Mouse (Mus musculus) heart, embryonic 11.5 days (tissue): ENCODE measurements at regions not wholly inside any gene's neighbourhood (a gene's known extent, or its start where the extent isn't known, plus 50 kb on each side); places are given as distances from the start of the nearest gene placed in this dataset.

Experiments used
- ATAC-seq: fragments of 200-750 bp; cut with Nextera tagmentation; replicated peaks from 2 replicates; pipeline ENCODE4 v1.8.0; 2017; ENCODE audit warnings: moderate library complexity; ENCODE audit not compliant: insufficient number of reproducible peaks, low FRiP score, low TSS enrichment
- H3K27ac ChIP-seq: fragments of 300-500 bp; sonication (generic); 2 replicates; pipeline ENCODE4 v1.5.1; 2014; ENCODE audit warnings: mild to moderate bottlenecking, low read depth, low read length
- H3K27me3 ChIP-seq: fragments of 300-500 bp; sonication (generic); 2 replicates; pipeline ENCODE4 v1.6.1; 2014; ENCODE audit warnings: mild to moderate bottlenecking, low read length, mixed read lengths; ENCODE audit not compliant: control insufficient read depth, insufficient read depth
- H3K36me3 ChIP-seq: fragments of 300-500 bp; sonication (generic); 2 replicates; pipeline ENCODE4 v1.6.1; 2014; ENCODE audit warnings: mild to moderate bottlenecking, low read length, moderate library complexity, mixed read lengths; ENCODE audit not compliant: control insufficient read depth, insufficient read depth
- H3K4me1 ChIP-seq: fragments of 300-500 bp; sonication (generic); 2 replicates; pipeline ENCODE4 v1.6.1; 2014; ENCODE audit warnings: low read length; ENCODE audit not compliant: control insufficient read depth, insufficient read depth
- H3K4me2 ChIP-seq: fragments of 300-500 bp; sonication (generic); 2 replicates; pipeline ENCODE4 v1.6.1; 2014; ENCODE audit warnings: mild to moderate bottlenecking, moderate library complexity
- H3K4me3 ChIP-seq: fragments of 300-500 bp; sonication (generic); 2 replicates; pipeline ENCODE4 v1.5.1; 2014; ENCODE audit warnings: low read depth, low read length
- H3K9ac ChIP-seq: fragments of 300-500 bp; sonication (generic); 2 replicates; pipeline ENCODE4 v1.6.1; 2014; ENCODE audit warnings: mild to moderate bottlenecking, low read depth, low read length, moderate library complexity
- H3K9me3 ChIP-seq: fragments of 300-500 bp; sonication (generic); replicated peaks from 2 replicates; pipeline ENCODE4 v1.6.1; 2016; ENCODE audit warnings: low read length; ENCODE audit not compliant: control insufficient read depth
- WGBS: fragments of 180-500 bp; shearing (Covaris S2); extraction: QIAGEN DNeasy Blood & Tissue Kit; methylation state at CpG from one replicate; pipeline ENCODE4 v1.1.7; 2014; ENCODE audit not compliant: insufficient replicate concordance; 5-methylcytosine and 5-hydroxymethylcytosine counted together

DNA sequence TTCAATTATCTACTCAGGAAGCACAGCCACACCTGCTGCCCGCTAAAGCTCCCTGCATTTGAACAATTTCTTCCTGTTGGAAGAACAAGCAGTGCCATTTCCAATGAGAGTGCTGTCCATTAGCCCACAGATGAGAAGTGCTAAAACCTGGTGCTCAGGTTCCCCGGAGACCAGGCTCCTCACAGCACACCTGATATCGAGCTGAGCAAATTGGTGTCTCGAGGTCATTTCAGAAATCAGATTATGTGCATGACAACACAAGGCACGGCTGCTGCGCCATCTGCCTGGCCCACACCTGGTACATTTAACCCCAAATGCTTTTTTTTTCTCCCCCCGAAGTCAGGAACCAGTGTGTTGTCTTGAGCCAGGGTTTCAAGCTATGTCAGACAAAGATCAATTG lies 621.3 kb upstream of the Tenm3 start:
- no peak for ATAC-seq
- no peaks in the 10 kb centered on the region for H3K36me3 ChIP-seq

DNA sequence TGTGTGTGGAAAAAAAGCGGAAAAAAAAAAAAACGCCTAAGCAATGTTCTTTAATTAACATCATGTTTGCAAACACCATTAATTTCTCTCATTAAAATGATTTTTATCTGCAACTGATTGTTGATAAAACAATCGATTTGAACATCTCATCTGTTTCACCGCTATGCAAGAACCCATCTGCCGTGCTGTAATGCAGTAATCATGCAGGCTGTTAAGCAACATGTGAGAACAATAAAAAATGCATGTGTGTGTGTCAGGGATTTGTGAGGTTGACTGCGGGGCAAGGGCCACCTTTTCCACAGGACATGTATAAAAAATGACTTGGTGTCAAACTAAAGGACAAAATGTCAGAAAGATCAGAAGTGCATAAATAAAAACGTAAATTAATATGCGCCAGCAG lies 618.9 kb upstream of the Tenm3 start:
- no peaks in the 10 kb centered on the region for H3K27me3 ChIP-seq
- no peaks in the 10 kb centered on the region for H3K9me3 ChIP-seq
- 0 out of 2 replicates have a peak, but pooled peaks cover 3% of the 10 kb centered on the region for H3K4me1 ChIP-seq
- H3K4me3 ChIP-seq: no peak overlapping the region
- no peak overlapping the region for H3K4me2 ChIP-seq
- no peaks in the 10 kb centered on the region for H3K36me3 ChIP-seq
- ATAC-seq: no peak
- 80% methylated on average over 8 of the region's 8 CpGs for WGBS
- H3K27ac ChIP-seq: no peak overlapping the region
- no peak overlapping the region for H3K9ac ChIP-seq

More for the DNA sequence above, 621.3 kb upstream of the Tenm3 start:
- Histone ChIP-seq H3K9me3 (no peaks in the 10 kb centered on the region), H3K4me1 (0 out of 2 replicates have a peak, but pooled peaks cover 3% of the 10 kb centered on the region), H3K9ac (no peak overlapping the region), H3K4me3 (no peak overlapping the region), H3K4me2 (no peak overlapping the region), H3K27ac (no peak overlapping the region), H3K27me3 (no peaks in the 10 kb centered on the region)
- WGBS: 74% methylated on average over 7 of the region's 7 CpGs

DNA sequence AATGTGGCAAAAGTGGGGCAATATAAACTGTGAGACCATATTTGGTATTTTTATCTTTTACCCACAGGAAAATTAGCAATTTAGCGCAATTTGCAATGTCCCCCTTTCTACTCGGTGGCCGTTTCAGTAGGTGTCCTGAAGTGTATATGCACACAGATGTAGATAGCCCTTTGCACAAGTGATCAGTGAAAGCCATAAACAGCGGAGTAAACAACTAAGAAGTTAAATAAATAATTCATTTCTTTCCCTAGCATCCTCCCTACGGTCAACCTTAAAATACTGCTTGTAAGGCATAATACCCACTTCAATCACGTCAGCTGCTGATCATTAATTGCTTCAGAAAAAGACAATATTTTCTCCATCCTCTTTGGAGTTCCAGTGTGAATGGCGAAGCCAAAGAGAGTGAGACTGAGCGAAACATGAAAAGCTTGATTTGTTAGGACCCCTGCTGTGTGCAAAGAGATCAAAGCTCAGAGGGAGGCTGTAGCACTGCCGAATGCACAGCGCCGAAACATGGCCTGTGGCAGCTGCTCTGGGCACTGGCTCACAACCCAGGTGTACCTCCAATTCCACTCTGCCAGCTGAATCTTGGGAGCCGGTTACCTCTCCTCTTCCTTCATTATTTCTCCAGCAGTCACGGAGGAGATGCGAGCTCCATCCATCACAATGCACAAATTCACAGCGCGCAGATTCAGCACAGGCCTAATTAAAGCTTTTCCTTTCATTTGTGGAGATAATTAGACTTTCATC lies 618.1 kb upstream of the Tenm3 start:
- no peak overlapping the region for H3K4me2 ChIP-seq
- WGBS: 57% methylated on average over 16 of the region's 16 CpGs

DNA sequence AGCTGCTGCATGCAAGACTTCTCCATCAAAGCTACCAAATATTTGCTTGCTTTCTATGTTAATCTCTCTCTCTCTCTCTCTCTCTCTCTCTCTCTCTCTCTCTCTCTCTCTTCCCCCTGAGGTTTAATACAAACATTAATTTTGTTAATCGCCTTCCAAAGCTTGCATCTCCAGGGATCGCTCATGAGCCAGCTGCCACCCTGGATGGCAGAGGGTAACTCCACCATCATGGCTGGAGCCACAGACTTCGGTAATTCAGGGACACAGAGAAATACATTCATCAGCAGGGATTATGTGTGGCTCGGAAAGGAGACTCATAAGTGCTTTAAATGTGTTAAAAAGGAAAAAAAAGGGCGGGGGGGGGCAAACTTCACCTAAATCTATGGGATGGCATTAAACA lies 601.7 kb upstream of the Tenm3 start:
- ATAC-seq: no peak
- WGBS: 71% methylated on average over 5 of the region's 5 CpGs
- Histone ChIP-seq H3K27ac (no peak overlapping the region), H3K9me3 (no peaks in the 10 kb centered on the region), H3K4me2 (no peak overlapping the region), H3K27me3 (no peaks in the 10 kb centered on the region), H3K9ac (no peak overlapping the region), H3K4me1 (no peaks in the 10 kb centered on the region), H3K4me3 (no peak overlapping the region), H3K36me3 (no peaks in the 10 kb centered on the region)

More for the DNA sequence above, 618.1 kb upstream of the Tenm3 start:
- no peak overlapping the region for H3K27ac ChIP-seq
- H3K9me3 ChIP-seq: no peaks in the 10 kb centered on the region
- H3K9ac ChIP-seq: no peak overlapping the region
- no peak overlapping the region for H3K4me3 ChIP-seq
- no peaks in the 10 kb centered on the region for H3K27me3 ChIP-seq
- H3K4me1 ChIP-seq: 0 out of 2 replicates have a peak, but pooled peaks cover 3% of the 10 kb centered on the region
- no peaks in the 10 kb centered on the region for H3K36me3 ChIP-seq
- no peak for ATAC-seq

DNA sequence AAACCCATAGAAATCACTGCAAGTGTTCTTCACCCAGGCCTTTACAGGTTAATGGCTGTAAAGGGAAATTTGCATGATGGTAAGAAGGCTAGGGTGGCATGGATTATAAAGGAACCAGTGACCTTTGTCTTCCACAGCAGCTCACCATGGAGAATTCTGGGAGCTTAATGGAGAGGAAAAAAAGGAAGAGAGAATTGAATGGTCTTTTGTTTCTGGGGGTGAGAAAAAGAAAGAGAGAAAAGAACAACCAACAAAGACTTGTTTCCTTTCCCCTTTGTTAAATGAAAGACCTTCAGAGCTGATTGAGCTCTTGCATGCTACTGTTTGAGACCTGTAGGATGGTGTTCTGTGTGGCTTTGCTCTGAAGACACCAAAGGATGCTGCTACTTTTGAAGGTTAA lies 597.5 kb upstream of the Tenm3 start:
- Histone ChIP-seq H3K36me3 (no peaks in the 10 kb centered on the region), H3K27ac (no peak overlapping the region)
- no peak for ATAC-seq

DNA sequence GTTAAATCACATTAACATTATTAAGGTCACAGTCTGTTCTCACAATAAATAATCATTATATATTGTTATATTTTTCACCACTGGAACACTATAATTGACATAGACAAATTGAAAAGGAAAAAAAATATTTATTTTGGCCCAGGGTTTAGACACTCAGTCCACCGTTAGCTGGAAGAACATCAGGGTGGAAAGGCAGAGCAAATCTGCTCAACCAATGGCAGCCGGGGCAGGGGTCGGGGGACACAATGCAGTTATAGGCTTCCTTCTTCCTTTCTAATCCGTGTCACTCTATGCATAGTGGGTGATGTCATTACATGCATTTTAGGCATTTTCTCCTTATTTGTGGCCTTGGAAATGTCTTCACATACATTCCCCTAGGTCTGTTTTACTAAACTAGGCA lies 552.8 kb upstream of the Tenm3 start:
- no peak overlapping the region for H3K4me2 ChIP-seq
- H3K9me3 ChIP-seq: no peaks in the 10 kb centered on the region
- 64% methylated on average over 4 of the region's 4 CpGs for WGBS
- H3K4me1 ChIP-seq: no peaks in the 10 kb centered on the region
- no peaks in the 10 kb centered on the region for H3K27me3 ChIP-seq
- H3K4me3 ChIP-seq: no peak overlapping the region
- ATAC-seq: no peak
- H3K36me3 ChIP-seq: no peaks in the 10 kb centered on the region
- no peak overlapping the region for H3K9ac ChIP-seq
- H3K27ac ChIP-seq: no peak overlapping the region

More for the DNA sequence above, 597.5 kb upstream of the Tenm3 start:
- Histone ChIP-seq H3K4me2 (no peak overlapping the region), H3K4me1 (no peaks in the 10 kb centered on the region), H3K9me3 (no peaks in the 10 kb centered on the region), H3K4me3 (no peak overlapping the region), H3K9ac (no peak overlapping the region), H3K27me3 (no peaks in the 10 kb centered on the region)

DNA sequence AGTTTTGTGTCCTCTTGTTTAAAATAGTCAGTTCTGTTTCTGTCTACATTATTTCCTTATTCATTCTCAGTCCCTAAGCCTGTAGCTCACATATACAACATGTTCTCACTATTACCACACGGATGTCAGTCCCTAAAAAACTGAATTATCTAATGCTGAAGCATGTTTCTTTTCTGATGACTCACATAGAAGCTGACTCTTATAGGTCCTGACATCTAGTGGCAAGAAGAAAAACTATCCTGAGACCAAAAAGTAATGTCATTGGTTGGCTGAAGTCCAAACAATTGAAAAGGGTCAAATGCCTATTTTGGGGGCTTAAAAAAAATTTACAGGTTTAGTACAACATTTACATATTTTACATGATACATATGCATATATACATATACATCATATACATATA lies 551.3 kb upstream of the Tenm3 start:
- WGBS: 29% methylated on average over 1 of the region's 1 CpGs
- H3K4me2 ChIP-seq: no peak overlapping the region
- no peaks in the 10 kb centered on the region for H3K4me1 ChIP-seq
- ATAC-seq: no peak
- H3K36me3 ChIP-seq: no peaks in the 10 kb centered on the region
- H3K9me3 ChIP-seq: no peaks in the 10 kb centered on the region
- H3K27ac ChIP-seq: no peak overlapping the region
- no peak overlapping the region for H3K9ac ChIP-seq
- H3K27me3 ChIP-seq: no peaks in the 10 kb centered on the region
- no peak overlapping the region for H3K4me3 ChIP-seq

DNA sequence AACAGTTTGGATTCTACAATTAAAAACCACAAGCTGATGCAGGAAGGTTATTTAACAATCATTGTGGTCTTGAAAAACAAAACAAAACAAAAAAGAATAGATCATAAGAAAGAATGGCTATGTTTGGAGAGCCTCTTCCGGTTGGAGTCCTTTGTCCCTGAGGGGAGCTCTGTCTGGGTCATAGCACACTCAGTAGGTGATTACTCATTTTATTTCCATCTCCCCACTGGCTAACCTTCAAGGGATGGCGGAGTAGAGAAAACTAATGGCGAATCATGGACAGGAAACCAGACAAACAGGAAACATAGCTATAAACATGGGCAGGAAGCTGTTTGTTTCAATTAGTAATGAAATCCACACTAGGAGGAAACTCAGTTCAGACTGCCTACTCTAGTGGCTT lies 545.8 kb upstream of the Tenm3 start:
- no peak overlapping the region for H3K4me2 ChIP-seq
- 69% methylated on average over 3 of the region's 3 CpGs for WGBS
- H3K27me3 ChIP-seq: no peaks in the 10 kb centered on the region
- ATAC-seq: no peak
- H3K9me3 ChIP-seq: no peaks in the 10 kb centered on the region
- H3K36me3 ChIP-seq: no peaks in the 10 kb centered on the region
- H3K9ac ChIP-seq: no peak overlapping the region
- H3K27ac ChIP-seq: no peak overlapping the region
- no peak overlapping the region for H3K4me3 ChIP-seq
- H3K4me1 ChIP-seq: peaks cover 3% of the 10 kb centered on the region; the same call in 1 of the 2 replicates

DNA sequence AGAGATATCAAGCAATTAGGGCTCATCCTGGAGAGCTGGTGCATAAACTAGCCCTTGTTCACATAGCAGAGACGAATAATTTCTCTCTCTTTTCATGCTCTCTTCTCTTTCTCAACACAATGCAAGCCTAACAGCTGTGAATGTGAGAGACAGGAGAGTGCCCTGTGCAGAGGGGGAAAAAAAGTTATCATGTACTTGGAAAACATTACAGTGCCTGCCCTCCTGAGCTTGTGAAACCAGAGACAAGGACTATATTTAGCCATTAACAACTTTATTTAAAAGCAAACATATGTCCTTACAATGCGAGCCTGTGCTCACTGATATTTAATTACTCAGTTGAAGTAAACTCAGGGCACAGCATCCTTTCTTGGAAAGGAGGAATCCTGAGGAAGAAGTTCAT lies 543.8 kb upstream of the Tenm3 start:
- no peak overlapping the region for H3K27ac ChIP-seq
- ATAC-seq: no peak
- WGBS: 37% methylated on average over 2 of the region's 2 CpGs

More for the DNA sequence above, 543.8 kb upstream of the Tenm3 start:
- H3K4me1 ChIP-seq: peaks cover 3% of the 10 kb centered on the region; the same call in 1 of the 2 replicates
- no peak overlapping the region for H3K4me3 ChIP-seq
- H3K4me2 ChIP-seq: no peak overlapping the region
- no peak overlapping the region for H3K9ac ChIP-seq
- H3K27me3 ChIP-seq: no peaks in the 10 kb centered on the region
- no peaks in the 10 kb centered on the region for H3K9me3 ChIP-seq
- H3K36me3 ChIP-seq: no peaks in the 10 kb centered on the region
